Mouse (Mus musculus) forebrain, embryonic 11.5 days (tissue): ENCODE data around the gene Gm13275. TPM values are rescaled to one million over a fixed set of nuclear protein-coding genes. Genes with fewer than 3 reads are reported as not detected.
A peak's percentile ranks its signal among the peaks of the same experiment; 100 is the strongest.
"Not testable (repeated sequence)": the region's sequence is repeated elsewhere in the genome, so short reads cannot be mapped to it uniquely, and the experiment has no call there.

ENCODE experiments used
- ATAC-seq: fragments of 200-750 bp; cut with Nextera tagmentation; replicated peaks from 2 replicates; pipeline ENCODE4 v1.8.0; 2017; ENCODE audit warnings: moderate TSS enrichment; ENCODE audit not compliant: low FRiP score
- DNase-seq: peaks from one replicate; pipeline ENCODE4 v3.0.0-alpha.2; 2017; ENCODE audit warnings: low spot score
- H3K27ac ChIP-seq: fragments of 300-500 bp; sonication (generic); 2 replicates; pipeline ENCODE4 v1.5.1; 2014; ENCODE audit warnings: low read depth, low read length
- H3K27me3 ChIP-seq: fragments of 300-500 bp; sonication (generic); 2 replicates; pipeline ENCODE4 v1.6.1; 2014; ENCODE audit warnings: mild to moderate bottlenecking, low read length, mixed read lengths; ENCODE audit not compliant: control insufficient read depth, insufficient read depth
- H3K36me3 ChIP-seq: fragments of 300-500 bp; sonication (generic); 2 replicates; pipeline ENCODE4 v1.6.1; 2014; ENCODE audit warnings: mild to moderate bottlenecking, low read length, moderate library complexity, mixed read lengths; ENCODE audit not compliant: control insufficient read depth, insufficient read depth
- H3K4me1 ChIP-seq: fragments of 300-500 bp; sonication (generic); replicated peaks from 2 replicates; pipeline ENCODE4 v1.6.1; 2014; ENCODE audit warnings: low read length, mixed read lengths; ENCODE audit not compliant: control insufficient read depth, insufficient read depth
- H3K4me2 ChIP-seq: fragments of 300-500 bp; sonication (generic); 2 replicates; pipeline ENCODE4 v1.6.1; 2014; ENCODE audit warnings: low read depth, mild to moderate bottlenecking, low read length, moderate library complexity, mixed read lengths; ENCODE audit not compliant: severe bottlenecking
- H3K4me3 ChIP-seq: fragments of 300-500 bp; sonication (generic); 2 replicates; pipeline ENCODE4 v1.5.1; 2014; ENCODE audit warnings: low read depth, low read length
- H3K9ac ChIP-seq: fragments of 300-500 bp; sonication (generic); 2 replicates; pipeline ENCODE4 v1.6.1; 2014; ENCODE audit warnings: low read length
- H3K9me3 ChIP-seq: fragments of 300-500 bp; sonication (generic); 2 replicates; pipeline ENCODE4 v1.6.1; 2016; ENCODE audit warnings: low read length, mixed read lengths; ENCODE audit not compliant: control insufficient read depth
- WGBS: fragments of 180-500 bp; shearing (Covaris S2); extraction: QIAGEN DNeasy Blood & Tissue Kit; methylation state at CpG from one replicate; pipeline ENCODE4 v1.1.7; 2014; 5-methylcytosine and 5-hydroxymethylcytosine counted together
- polyA plus RNA-seq: library from polyadenylated mRNA; unstranded; fragments of >200 nt; fragmentation: Nextera tagmentation; extraction: Ambion mirVana; gene quantifications from 2 replicates; pipeline ENCODE4 v1.2.1, GENCODE M21; 2014

Gene Gm13275
- polyA plus RNA-seq, 1 experiment from 2014 or later, result not detected

GRCm38 (mm10) chr4:88785409-88785808 is 8.9 kb upstream of the Gm13275 start, which contains the start of gene Gm13276:
Gm13276 (plus strand) TSS chr4:88785709.
- DNase-seq, H3K27me3 ChIP-seq, H3K9me3 ChIP-seq, ATAC-seq, H3K36me3 ChIP-seq, H3K4me3 ChIP-seq, H3K9ac ChIP-seq, H3K4me1 ChIP-seq, H3K4me2 ChIP-seq, H3K27ac ChIP-seq: not testable (repeated sequence)
- no CpG with 5 or more reads among the region's 27 CpGs for WGBS

GRCm38 (mm10) chr4:88788402-88788801 is 5.9 kb upstream of the Gm13275 start, which contains the start of gene Gm13277:
Gm13277 (plus strand) TSS chr4:88788632.
- not testable (repeated sequence) for H3K4me3 ChIP-seq, H3K9me3 ChIP-seq, H3K36me3 ChIP-seq, H3K27ac ChIP-seq, H3K4me1 ChIP-seq, H3K27me3 ChIP-seq, H3K4me2 ChIP-seq, DNase-seq, H3K9ac ChIP-seq, ATAC-seq
- WGBS, result 0% methylated on average over 1 of the region's 28 CpGs

- H3K4me1 ChIP-seq, DNase-seq, H3K9ac ChIP-seq, H3K4me3 ChIP-seq, H3K36me3 ChIP-seq, ATAC-seq, H3K27ac ChIP-seq, H3K9me3 ChIP-seq, H3K4me2 ChIP-seq, H3K27me3 ChIP-seq: not testable (repeated sequence)
- no CpG with 5 or more reads among the region's 28 CpGs for WGBS
These were observed 3.0 kb upstream of the Gm13275 start, which contains the start of gene Gm13278 for GRCm38 (mm10) chr4:88791250-88791649. Gm13278 (plus strand) TSS chr4:88791550.

GRCm38 (mm10) chr4:88797097-88797496 is 2.8 kb downstream of the Gm13275 start, which contains the start of gene Gm13279:
Gm13279 (plus strand) TSS chr4:88797397.
- not testable (repeated sequence) for DNase-seq, H3K9ac ChIP-seq, H3K27ac ChIP-seq, H3K4me1 ChIP-seq, H3K9me3 ChIP-seq, H3K27me3 ChIP-seq, H3K4me2 ChIP-seq, ATAC-seq, H3K36me3 ChIP-seq, H3K4me3 ChIP-seq
- no CpG with 5 or more reads among the region's 28 CpGs for WGBS

GRCm38 (mm10) chr4:88799365-88799764 is 5.1 kb downstream of the Gm13275 start, which contains the start of gene Gm13285:
Gm13285 (plus strand) TSS chr4:88799665.
- H3K9ac ChIP-seq, H3K27ac ChIP-seq, DNase-seq, H3K36me3 ChIP-seq, H3K4me1 ChIP-seq, H3K4me3 ChIP-seq, H3K27me3 ChIP-seq, H3K4me2 ChIP-seq, H3K9me3 ChIP-seq, ATAC-seq: not testable (repeated sequence)
- WGBS, result 0% methylated on average over 3 of the region's 7 CpGs

GRCm38 (mm10) chr4:88802954-88803353 is 8.7 kb downstream of the Gm13275 start, which contains the start of gene Gm13287:
Gm13287 (plus strand) TSS chr4:88803254.
- not testable (repeated sequence) for H3K4me3 ChIP-seq, H3K4me2 ChIP-seq, H3K9me3 ChIP-seq, H3K27ac ChIP-seq, H3K4me1 ChIP-seq, H3K27me3 ChIP-seq, H3K36me3 ChIP-seq, H3K9ac ChIP-seq, DNase-seq, ATAC-seq
- WGBS, result no CpG with 5 or more reads among the region's 29 CpGs

GRCm38 (mm10) chr4:88805231-88805630 is 10.9 kb downstream of the Gm13275 start, which contains the start of gene Gm13288:
Gm13288 (plus strand) TSS chr4:88805531.
- not testable (repeated sequence) for H3K4me1 ChIP-seq, H3K27me3 ChIP-seq, H3K27ac ChIP-seq, H3K9ac ChIP-seq, H3K9me3 ChIP-seq, H3K36me3 ChIP-seq, H3K4me3 ChIP-seq, ATAC-seq, DNase-seq
- no CpG with 5 or more reads among the region's 8 CpGs for WGBS
- H3K4me2 ChIP-seq, result peak within 1 kb of the TSS; percentile 27; the same call in 1 of the 2 replicates

- 0% methylated on average over 11 of the region's 34 CpGs for WGBS
- DNase-seq, H3K9me3 ChIP-seq, ATAC-seq, H3K4me3 ChIP-seq, H3K27ac ChIP-seq, H3K27me3 ChIP-seq, H3K4me1 ChIP-seq, H3K36me3 ChIP-seq, H3K9ac ChIP-seq: not testable (repeated sequence)
- peak overlapping the region; percentile 27; the same call in 1 of the 2 replicates for H3K4me2 ChIP-seq
These were observed 11.5 kb downstream of the Gm13275 start for GRCm38 (mm10) chr4:88805761-88806160.

- H3K9ac ChIP-seq, result no peak within 1 kb of the TSS
- ATAC-seq (no peak), DNase-seq (no peak)
- WGBS, result 60% methylated on average over 3 of the region's 3 CpGs
- no peak within 1 kb of the TSS for H3K27ac ChIP-seq
- no peaks in the 10 kb centered on the region for H3K9me3 ChIP-seq
- no peaks in the 10 kb centered on the region for H3K36me3 ChIP-seq
- no peak within 1 kb of the TSS for H3K4me2 ChIP-seq
- no peaks in the 10 kb centered on the region for H3K4me1 ChIP-seq
- H3K27me3 ChIP-seq, result no peaks in the 10 kb centered on the region
- no peak within 1 kb of the TSS for H3K4me3 ChIP-seq
These were observed 21.6 kb downstream of the Gm13275 start, which contains the start of gene Ifna7 for GRCm38 (mm10) chr4:88815928-88816327. Ifna7 (plus strand) TSS chr4:88816228.
